Mouse (Mus musculus): ENCODE data around the gene Hist1h2ap.
"Not testable (repeated sequence)": the region's sequence is repeated elsewhere in the genome, so short reads cannot be mapped to it uniquely, and the experiment has no call there.

DNA sequence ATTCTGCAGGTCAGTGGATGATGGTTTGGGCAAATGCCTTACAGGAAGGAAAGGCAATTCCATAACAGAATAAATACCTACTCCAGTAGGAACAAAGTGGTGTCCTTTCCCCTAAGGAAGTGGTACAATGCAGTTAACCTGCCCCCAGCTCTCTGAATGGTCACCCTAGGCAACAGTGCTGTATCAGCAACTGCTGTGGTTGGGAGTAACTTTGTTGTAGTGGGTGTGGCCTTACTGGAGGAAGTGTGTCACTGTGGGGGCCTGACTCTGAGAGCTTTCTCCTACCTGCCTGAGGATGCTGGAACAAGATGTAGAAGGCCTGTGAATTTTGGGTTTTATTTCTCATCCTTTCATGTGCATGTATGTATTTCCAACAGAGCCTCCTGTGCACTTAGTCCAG, 13.0 kb upstream of the Hist1h2ap start:
- not testable (repeated sequence) for TF ChIP-seq CTCF (IDR thresholded peaks at IDR 0.05; ENCODE audit: low read depth, low read length); POLR2AphosphoS5 (IDR thresholded peaks at IDR 0.05; ENCODE audit: insufficient replicate concordance, low read depth, low read length); GATA1 (IDR thresholded peaks at IDR 0.05; ENCODE audit: borderline replicate concordance, low read length); TAL1 (conservative IDR thresholded peaks at IDR 0.05; ENCODE audit: low read depth, low read length)
